Mouse (Mus musculus): ENCODE measurements at regions not wholly inside any gene's neighbourhood (a gene's known extent, or its start where the extent isn't known, plus 50 kb on each side); places are given as distances from the start of the nearest gene placed in this dataset.
A peak's percentile ranks its signal among the peaks of the same experiment; 100 is the strongest.

- Histone ChIP-seq H3K4me2 (ENCODE audit: low read depth, low read length, severe bottlenecking) (no peak overlapping the region), H3K4me3 (ENCODE audit: low read depth, low read length) (no peak overlapping the region), H3K9me3 (ENCODE audit: control insufficient read depth, low read length) (no peaks in the 10 kb centered on the region), H3K27ac (ENCODE audit: low read depth, low read length) (no peak overlapping the region), H3K36me3 (ENCODE audit: control insufficient read depth, insufficient read depth, low read length) (no peaks in the 10 kb centered on the region), H3K27me3 (ENCODE audit: control insufficient read depth, insufficient read depth, low read length) (no peaks in the 10 kb centered on the region), H3K9ac (ENCODE audit: low read length) (no peak overlapping the region), H3K4me1 (replicated peaks; ENCODE audit: control insufficient read depth, insufficient read depth, low read length) (peaks cover 8% of the 10 kb centered on the region)
- no peak for ATAC-seq (replicated peaks; ENCODE audit: low FRiP score)
- DNase-seq (ENCODE audit: low spot score): no peak
- 87% methylated on average over 4 of the region's 4 CpGs for WGBS
Observed at GRCm38 (mm10) chr11:24350839-24351238, 273.0 kb downstream of the Bcl11a start.

GRCm38 (mm10) chr11:24352071-24352470 is 274.2 kb downstream of the Bcl11a start:
- H3K27me3 ChIP-seq (ENCODE audit: control insufficient read depth, insufficient read depth, low read length): no peaks in the 10 kb centered on the region
- 85% methylated on average over 3 of the region's 3 CpGs for WGBS
- peaks cover 7% of the 10 kb centered on the region for H3K4me1 ChIP-seq (replicated peaks; ENCODE audit: control insufficient read depth, insufficient read depth, low read length)

DNA sequence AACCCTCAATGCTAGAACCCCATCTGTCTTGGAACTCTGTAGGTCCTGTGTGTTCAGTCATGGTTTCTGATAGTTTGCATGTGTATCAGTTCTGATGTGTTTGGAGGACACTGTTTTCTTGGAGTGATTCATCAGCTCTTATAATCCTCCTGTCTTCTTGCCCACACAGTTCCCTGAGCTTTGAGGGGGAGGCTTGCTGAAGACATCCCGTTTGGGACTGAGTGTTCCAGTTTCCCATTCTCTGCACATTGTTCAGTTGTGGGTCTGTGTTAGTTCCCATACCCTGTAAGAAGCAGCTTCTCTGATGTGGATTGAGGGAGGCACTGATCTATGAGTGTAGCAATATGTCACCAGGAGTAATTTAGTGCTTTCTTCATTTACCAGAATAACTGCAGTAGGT is 275.2 kb downstream of the Bcl11a start:
- ATAC-seq (replicated peaks; ENCODE audit: low FRiP score) (no peak), DNase-seq (ENCODE audit: low spot score) (no peak)
- Histone ChIP-seq H3K36me3 (ENCODE audit: control insufficient read depth, insufficient read depth, low read length) (no peaks in the 10 kb centered on the region), H3K4me3 (ENCODE audit: low read depth, low read length) (no peak overlapping the region), H3K9ac (ENCODE audit: low read length) (no peak overlapping the region), H3K4me1 (replicated peaks; ENCODE audit: control insufficient read depth, insufficient read depth, low read length) (peaks cover 4% of the 10 kb centered on the region), H3K27me3 (ENCODE audit: control insufficient read depth, insufficient read depth, low read length) (no peaks in the 10 kb centered on the region), H3K9me3 (ENCODE audit: control insufficient read depth, low read length) (no peaks in the 10 kb centered on the region), H3K27ac (ENCODE audit: low read depth, low read length) (no peak overlapping the region), H3K4me2 (ENCODE audit: low read depth, low read length, severe bottlenecking) (no peak overlapping the region)
- 82% methylated on average over 1 of the region's 1 CpGs for WGBS

More at GRCm38 (mm10) chr11:24352071-24352470, 274.2 kb downstream of the Bcl11a start:
- DNase-seq (ENCODE audit: low spot score) (no peak), ATAC-seq (replicated peaks; ENCODE audit: low FRiP score) (no peak)
- H3K4me2 ChIP-seq (ENCODE audit: low read depth, low read length, severe bottlenecking): no peak overlapping the region
- no peak overlapping the region for H3K9ac ChIP-seq (ENCODE audit: low read length)
- H3K4me3 ChIP-seq (ENCODE audit: low read depth, low read length): no peak overlapping the region
- no peaks in the 10 kb centered on the region for H3K9me3 ChIP-seq (ENCODE audit: control insufficient read depth, low read length)
- no peak overlapping the region for H3K27ac ChIP-seq (ENCODE audit: low read depth, low read length)
- H3K36me3 ChIP-seq (ENCODE audit: control insufficient read depth, insufficient read depth, low read length): no peaks in the 10 kb centered on the region

- Histone ChIP-seq H3K36me3 (ENCODE audit: control insufficient read depth, insufficient read depth, low read length) (no peaks in the 10 kb centered on the region), H3K4me2 (ENCODE audit: low read depth, low read length, severe bottlenecking) (no peak overlapping the region), H3K9me3 (ENCODE audit: control insufficient read depth, low read length) (no peaks in the 10 kb centered on the region), H3K27ac (ENCODE audit: low read depth, low read length) (no peak overlapping the region), H3K4me3 (ENCODE audit: low read depth, low read length) (no peak overlapping the region), H3K27me3 (ENCODE audit: control insufficient read depth, insufficient read depth, low read length) (no peaks in the 10 kb centered on the region), H3K9ac (ENCODE audit: low read length) (no peak overlapping the region), H3K4me1 (replicated peaks; ENCODE audit: control insufficient read depth, insufficient read depth, low read length) (peaks cover 4% of the 10 kb centered on the region)
- DNase-seq (ENCODE audit: low spot score): no peak
- ATAC-seq (replicated peaks; ENCODE audit: low FRiP score): no peak
- 90% methylated on average over 1 of the region's 1 CpGs for WGBS
Observed at GRCm38 (mm10) chr11:24357388-24357787, 279.5 kb downstream of the Bcl11a start.

DNA sequence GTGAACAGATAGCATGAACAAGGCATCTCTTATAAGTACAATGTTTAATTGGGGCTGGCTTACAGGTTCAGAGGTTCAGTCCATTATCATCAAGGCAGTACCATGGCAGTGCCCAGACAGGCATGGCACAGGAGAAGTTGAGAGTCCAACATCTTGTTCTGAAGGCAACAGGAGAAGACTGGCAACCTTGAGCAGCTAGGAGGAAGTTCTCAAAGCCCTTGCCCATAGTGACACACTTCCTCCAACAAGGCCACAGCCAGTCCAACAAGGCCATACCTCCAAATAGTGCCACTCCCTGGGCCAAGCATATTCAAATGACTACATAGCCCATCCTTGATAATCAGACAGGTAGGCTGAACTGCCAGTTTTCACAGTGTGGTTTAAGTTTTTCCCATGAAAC is 281.2 kb downstream of the Bcl11a start:
- Histone ChIP-seq H3K9ac (ENCODE audit: low read length) (no peak overlapping the region), H3K27ac (ENCODE audit: low read depth, low read length) (no peak overlapping the region), H3K4me1 (replicated peaks; ENCODE audit: control insufficient read depth, insufficient read depth, low read length) (peaks cover 20% of the 10 kb centered on the region), H3K9me3 (ENCODE audit: control insufficient read depth, low read length) (no peaks in the 10 kb centered on the region), H3K4me2 (ENCODE audit: low read depth, low read length, severe bottlenecking) (no peak overlapping the region), H3K36me3 (ENCODE audit: control insufficient read depth, insufficient read depth, low read length) (no peaks in the 10 kb centered on the region), H3K27me3 (ENCODE audit: control insufficient read depth, insufficient read depth, low read length) (no peaks in the 10 kb centered on the region), H3K4me3 (ENCODE audit: low read depth, low read length) (no peak overlapping the region)
- ATAC-seq (replicated peaks; ENCODE audit: low FRiP score) (no peak), DNase-seq (ENCODE audit: low spot score) (no peak)

GRCm38 (mm10) chr11:24361998-24362687 is 284.3 kb downstream of the Bcl11a start:
- 47% methylated on average over 6 of the region's 6 CpGs for WGBS
- no peaks in the 10 kb centered on the region for H3K27me3 ChIP-seq (ENCODE audit: control insufficient read depth, insufficient read depth, low read length)
- DNase-seq (ENCODE audit: low spot score) (no peak), ATAC-seq (replicated peaks; ENCODE audit: low FRiP score) (peak; percentile 59)
- H3K4me3 ChIP-seq (ENCODE audit: low read depth, low read length): no peak overlapping the region
- no peak overlapping the region for H3K4me2 ChIP-seq (ENCODE audit: low read depth, low read length, severe bottlenecking)
- peak overlapping the region; percentile 71 for H3K27ac ChIP-seq (ENCODE audit: low read depth, low read length)
- H3K9me3 ChIP-seq (ENCODE audit: control insufficient read depth, low read length): no peaks in the 10 kb centered on the region
- no peaks in the 10 kb centered on the region for H3K36me3 ChIP-seq (ENCODE audit: control insufficient read depth, insufficient read depth, low read length)
- peaks cover 21% of the 10 kb centered on the region for H3K4me1 ChIP-seq (replicated peaks; ENCODE audit: control insufficient read depth, insufficient read depth, low read length)
- H3K9ac ChIP-seq (ENCODE audit: low read length): 0 out of 2 replicates have a peak overlapping the region, but pooled peaks have one; percentile 23

GRCm38 (mm10) chr11:24362688-24363035 is 284.8 kb downstream of the Bcl11a start:
- Histone ChIP-seq H3K4me1 (replicated peaks; ENCODE audit: control insufficient read depth, insufficient read depth, low read length) (peaks cover 21% of the 10 kb centered on the region), H3K36me3 (ENCODE audit: control insufficient read depth, insufficient read depth, low read length) (no peaks in the 10 kb centered on the region), H3K9me3 (ENCODE audit: control insufficient read depth, low read length) (no peaks in the 10 kb centered on the region), H3K27ac (ENCODE audit: low read depth, low read length) (no peak overlapping the region), H3K4me3 (ENCODE audit: low read depth, low read length) (no peak overlapping the region), H3K4me2 (ENCODE audit: low read depth, low read length, severe bottlenecking) (no peak overlapping the region), H3K9ac (ENCODE audit: low read length) (peak overlapping the region; percentile 23; the same call in 1 of the 2 replicates), H3K27me3 (ENCODE audit: control insufficient read depth, insufficient read depth, low read length) (no peaks in the 10 kb centered on the region)
- WGBS: 54% methylated on average over 2 of the region's 2 CpGs
- no peak for ATAC-seq (replicated peaks; ENCODE audit: low FRiP score)
- no peak for DNase-seq (ENCODE audit: low spot score)

DNA sequence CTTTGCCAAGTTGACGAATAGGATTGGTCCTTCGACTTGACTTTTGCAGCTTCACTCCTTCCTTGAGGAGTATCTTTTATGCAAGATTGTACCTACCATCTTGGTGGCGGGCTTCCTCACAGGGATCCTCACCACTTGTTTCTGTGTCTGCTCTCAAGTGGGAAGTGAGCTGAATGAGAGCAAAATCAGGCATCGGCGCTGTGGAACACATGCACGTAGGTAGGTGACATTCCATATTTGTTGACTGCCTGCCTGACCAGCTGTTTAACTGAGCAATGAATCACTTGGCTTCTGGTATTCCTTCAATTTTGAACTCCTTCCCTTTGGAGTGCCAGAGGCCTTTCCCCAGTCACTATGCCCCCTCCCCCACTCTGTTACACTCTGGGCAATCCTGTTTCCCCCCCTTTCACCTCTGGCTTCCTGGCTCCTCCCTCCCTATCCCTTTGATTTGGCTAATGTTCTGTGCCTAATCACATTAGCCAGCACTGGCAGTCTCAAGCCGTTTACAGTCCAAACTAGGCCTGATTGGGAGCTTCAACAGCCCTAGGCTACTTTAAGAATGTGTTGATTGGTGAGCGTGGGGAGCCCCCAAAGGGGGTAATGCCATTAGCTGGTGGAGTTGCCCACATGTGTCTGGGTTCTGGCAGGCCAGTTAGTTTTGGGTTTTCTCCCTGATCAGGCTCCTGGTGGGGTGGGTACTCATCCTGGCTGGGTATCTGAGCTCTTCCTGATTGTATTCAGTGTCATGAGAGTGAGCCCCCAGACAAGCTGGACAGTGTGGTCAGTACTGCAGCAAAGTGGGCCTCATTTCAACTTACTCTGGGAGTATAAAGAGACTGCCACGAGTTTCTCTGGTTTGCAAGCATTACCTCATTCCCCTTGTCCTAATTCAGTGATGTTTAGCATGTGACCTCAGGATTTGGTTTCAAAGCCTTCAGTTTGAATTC is 285.8 kb downstream of the Bcl11a start:
- Histone ChIP-seq H3K27ac (ENCODE audit: low read depth, low read length) (no peak overlapping the region), H3K4me1 (replicated peaks; ENCODE audit: control insufficient read depth, insufficient read depth, low read length) (peaks cover 21% of the 10 kb centered on the region), H3K36me3 (ENCODE audit: control insufficient read depth, insufficient read depth, low read length) (no peaks in the 10 kb centered on the region), H3K9ac (ENCODE audit: low read length) (no peak overlapping the region), H3K4me3 (ENCODE audit: low read depth, low read length) (no peak overlapping the region), H3K4me2 (ENCODE audit: low read depth, low read length, severe bottlenecking) (no peak overlapping the region), H3K27me3 (ENCODE audit: control insufficient read depth, insufficient read depth, low read length) (no peaks in the 10 kb centered on the region), H3K9me3 (ENCODE audit: control insufficient read depth, low read length) (no peaks in the 10 kb centered on the region)
- DNase-seq (ENCODE audit: low spot score): peak; percentile 61
- WGBS: 59% methylated on average over 9 of the region's 9 CpGs
- ATAC-seq (replicated peaks; ENCODE audit: low FRiP score): peak; percentile 77

Measured in forebrain, embryonic 11.5 days (tissue).